Mouse (Mus musculus) kidney, embryonic 14.5 days (tissue): ENCODE data around the gene Hs6st1. TPM values are rescaled to one million over a fixed set of nuclear protein-coding genes. Genes with fewer than 3 reads are reported as not detected.
A peak's percentile ranks its signal among the peaks of the same experiment; 100 is the strongest.

Experiments used
- ATAC-seq: fragments of 200-750 bp; cut with Nextera tagmentation; 2 replicates; pipeline ENCODE4 v1.8.0; 2017; ENCODE audit warnings: moderate number of reproducible peaks, mild to moderate bottlenecking, moderate TSS enrichment, moderate library complexity; ENCODE audit not compliant: low FRiP score, low TSS enrichment
- H3K27ac ChIP-seq: fragments of 300-500 bp; sonication (generic); 2 replicates; pipeline ENCODE4 v1.5.1; 2014; ENCODE audit warnings: low read depth, mild to moderate bottlenecking, low read length, moderate library complexity, mixed read lengths
- H3K27me3 ChIP-seq: fragments of 300-500 bp; sonication (generic); 2 replicates; pipeline ENCODE4 v1.6.1; 2014; ENCODE audit warnings: mild to moderate bottlenecking, low read length; ENCODE audit not compliant: control insufficient read depth, insufficient read depth
- H3K36me3 ChIP-seq: fragments of 300-500 bp; sonication (generic); 2 replicates; pipeline ENCODE4 v1.6.1; 2014; ENCODE audit warnings: low read length, mixed read lengths; ENCODE audit not compliant: control insufficient read depth, insufficient read depth
- H3K4me1 ChIP-seq: fragments of 300-500 bp; sonication (generic); 2 replicates; pipeline ENCODE4 v1.6.1; 2014; ENCODE audit warnings: low read length, mixed read lengths; ENCODE audit not compliant: control insufficient read depth, insufficient read depth
- H3K4me2 ChIP-seq: fragments of 300-500 bp; sonication (generic); replicated peaks from 2 replicates; pipeline ENCODE4 v1.6.1; 2014; ENCODE audit warnings: low read depth, mild to moderate bottlenecking, low read length
- H3K4me3 ChIP-seq: fragments of 300-500 bp; sonication (generic); 2 replicates; pipeline ENCODE4 v1.5.1; 2014; ENCODE audit warnings: mild to moderate bottlenecking, low read length
- H3K9ac ChIP-seq: fragments of 300-500 bp; sonication (generic); 2 replicates; pipeline ENCODE4 v1.6.1; 2014; ENCODE audit warnings: low read depth, mild to moderate bottlenecking, low read length, moderate library complexity
- H3K9me3 ChIP-seq: fragments of 300-500 bp; sonication (generic); 2 replicates; pipeline ENCODE4 v1.6.1; 2016; ENCODE audit warnings: low read length; ENCODE audit not compliant: control insufficient read depth
- WGBS: fragments of 180-500 bp; shearing (Covaris S2); extraction: QIAGEN DNeasy Blood & Tissue Kit; methylation state at CpG from one replicate; pipeline ENCODE4 v1.1.7; 2014; 5-methylcytosine and 5-hydroxymethylcytosine counted together
- polyA plus RNA-seq: library from polyadenylated mRNA; unstranded; fragments of >200 nt; fragmentation: Nextera tagmentation; extraction: Ambion mirVana; gene quantifications from 2 replicates; pipeline ENCODE4 v1.2.1, GENCODE M21; 2014

Hs6st1 gene
- polyA plus RNA-seq, 1 experiment from 2014 or later = 10.1 TPM

- no peak for ATAC-seq
- Histone ChIP-seq H3K36me3 (peaks cover 10% of the 10 kb centered on the region; the same call in 1 of the 2 replicates), H3K9ac (no peak overlapping the region), H3K27me3 (no peaks in the 10 kb centered on the region), H3K4me2 (no peak overlapping the region), H3K9me3 (no peaks in the 10 kb centered on the region), H3K4me3 (no peak overlapping the region), H3K27ac (0 out of 2 replicates have a peak overlapping the region, but pooled peaks have one; percentile 24), H3K4me1 (peaks cover 68% of the 10 kb centered on the region)
- 88% methylated on average over 5 of the region's 5 CpGs for WGBS
Observed at GRCm38 (mm10) chr1:36074197-36074596, 6.0 kb downstream of the Hs6st1 start.

- Histone ChIP-seq H3K4me1 (peaks cover 69% of the 10 kb centered on the region), H3K4me3 (no peak overlapping the region), H3K9ac (no peak overlapping the region), H3K9me3 (no peaks in the 10 kb centered on the region), H3K4me2 (no peak overlapping the region), H3K36me3 (peaks cover 10% of the 10 kb centered on the region; the same call in 1 of the 2 replicates), H3K27me3 (no peaks in the 10 kb centered on the region), H3K27ac (no peak overlapping the region)
- ATAC-seq = peak; percentile 43; the same call in 1 of the 2 replicates
- WGBS = 53% methylated on average over 7 of the region's 7 CpGs
Observed at GRCm38 (mm10) chr1:36074968-36075367, 6.8 kb downstream of the Hs6st1 start.

- Histone ChIP-seq H3K4me2 (no peak overlapping the region), H3K4me1 (peaks cover 69% of the 10 kb centered on the region), H3K36me3 (peaks cover 14% of the 10 kb centered on the region; the same call in 1 of the 2 replicates), H3K27ac (no peak overlapping the region), H3K9me3 (no peaks in the 10 kb centered on the region), H3K4me3 (no peak overlapping the region), H3K9ac (no peak overlapping the region), H3K27me3 (no peaks in the 10 kb centered on the region)
- 75% methylated on average over 5 of the region's 5 CpGs for WGBS
- ATAC-seq = no peak
Observed at GRCm38 (mm10) chr1:36075652-36076051, 7.5 kb downstream of the Hs6st1 start.

- WGBS = 82% methylated on average over 6 of the region's 6 CpGs
- Histone ChIP-seq H3K27me3 (no peaks in the 10 kb centered on the region), H3K27ac (no peak overlapping the region), H3K36me3 (peaks cover 11% of the 10 kb centered on the region), H3K9ac (no peak overlapping the region; the same call in 1 of the 2 replicates), H3K4me1 (peaks cover 57% of the 10 kb centered on the region), H3K9me3 (no peaks in the 10 kb centered on the region), H3K4me3 (no peak overlapping the region), H3K4me2 (no peak overlapping the region)
- ATAC-seq = no peak
Observed at GRCm38 (mm10) chr1:36077084-36077483, 8.9 kb downstream of the Hs6st1 start.

GRCm38 (mm10) chr1:36078250-36078649 is 10.1 kb downstream of the Hs6st1 start:
- no peak overlapping the region for H3K27ac ChIP-seq
- H3K36me3 ChIP-seq = peaks cover 9% of the 10 kb centered on the region

GRCm38 (mm10) chr1:36079679-36080078 is 11.5 kb downstream of the Hs6st1 start:
- no peaks in the 10 kb centered on the region for H3K9me3 ChIP-seq
- H3K4me1 ChIP-seq = peaks cover 33% of the 10 kb centered on the region
- peak overlapping the region; percentile 59; the same call in 1 of the 2 replicates for H3K27ac ChIP-seq
- H3K27me3 ChIP-seq = no peaks in the 10 kb centered on the region
- peak; percentile 80 for ATAC-seq
- H3K36me3 ChIP-seq = peaks cover 9% of the 10 kb centered on the region
- 5% methylated on average over 8 of the region's 8 CpGs for WGBS
- H3K9ac ChIP-seq = no peak overlapping the region
- H3K4me2 ChIP-seq = no peak overlapping the region
- H3K4me3 ChIP-seq = no peak overlapping the region

More at GRCm38 (mm10) chr1:36078250-36078649, 10.1 kb downstream of the Hs6st1 start:
- Histone ChIP-seq H3K4me2 (no peak overlapping the region), H3K9me3 (no peaks in the 10 kb centered on the region), H3K27me3 (no peaks in the 10 kb centered on the region), H3K9ac (no peak overlapping the region), H3K4me1 (peaks cover 45% of the 10 kb centered on the region), H3K4me3 (no peak overlapping the region)
- ATAC-seq = no peak
- 97% methylated on average over 1 of the region's 1 CpGs for WGBS

GRCm38 (mm10) chr1:36080974-36081373 is 12.8 kb downstream of the Hs6st1 start:
- Histone ChIP-seq H3K27me3 (no peaks in the 10 kb centered on the region), H3K27ac (no peak overlapping the region), H3K9me3 (no peaks in the 10 kb centered on the region), H3K36me3 (peaks cover 16% of the 10 kb centered on the region), H3K4me1 (peaks cover 27% of the 10 kb centered on the region), H3K9ac (no peak overlapping the region), H3K4me3 (no peak overlapping the region), H3K4me2 (no peak overlapping the region)
- ATAC-seq = no peak
- WGBS = 79% methylated on average over 5 of the region's 5 CpGs

GRCm38 (mm10) chr1:36082184-36082583 is 14.0 kb downstream of the Hs6st1 start:
- no peak overlapping the region for H3K9ac ChIP-seq
- H3K36me3 ChIP-seq = peaks cover 16% of the 10 kb centered on the region
- ATAC-seq = no peak
- H3K4me2 ChIP-seq = no peak overlapping the region
- H3K4me1 ChIP-seq = peaks cover 28% of the 10 kb centered on the region
- 82% methylated on average over 6 of the region's 6 CpGs for WGBS
- no peak overlapping the region for H3K27ac ChIP-seq
- H3K9me3 ChIP-seq = no peaks in the 10 kb centered on the region
- H3K4me3 ChIP-seq = no peak overlapping the region
- H3K27me3 ChIP-seq = no peaks in the 10 kb centered on the region

- H3K4me3 ChIP-seq = no peak overlapping the region
- ATAC-seq = no peak
- no peaks in the 10 kb centered on the region for H3K27me3 ChIP-seq
- no peak overlapping the region for H3K4me2 ChIP-seq
- H3K9ac ChIP-seq = no peak overlapping the region
- no peaks in the 10 kb centered on the region for H3K9me3 ChIP-seq
- WGBS = 84% methylated on average over 5 of the region's 5 CpGs
- H3K36me3 ChIP-seq = peaks cover 11% of the 10 kb centered on the region
- peaks cover 34% of the 10 kb centered on the region for H3K4me1 ChIP-seq
- no peak overlapping the region for H3K27ac ChIP-seq
Observed at GRCm38 (mm10) chr1:36083554-36083953, 15.4 kb downstream of the Hs6st1 start.
